Mouse (Mus musculus) olfactory bulb, adult 2 months (tissue): ENCODE measurements at regions not wholly inside any gene's neighbourhood (a gene's known extent, or its start where the extent isn't known, plus 50 kb on each side); places are given as distances from the start of the nearest gene placed in this dataset.

ENCODE experiments used
- CTCF ChIP-seq: fragments of 200-500 bp; IDR thresholded peaks from 2 replicates; pipeline ENCODE4 v1.5.1; 2012; ENCODE audit warnings: low read depth, mild to moderate bottlenecking, low read length, moderate library complexity; ENCODE audit not compliant: insufficient read depth
- POLR2A ChIP-seq: fragments of 200-500 bp; IDR thresholded peaks from 2 replicates; pipeline ENCODE4 v1.6.1; 2012; ENCODE audit warnings: mild to moderate bottlenecking, low read depth, low read length, moderate library complexity; ENCODE audit not compliant: insufficient read depth

DNA sequence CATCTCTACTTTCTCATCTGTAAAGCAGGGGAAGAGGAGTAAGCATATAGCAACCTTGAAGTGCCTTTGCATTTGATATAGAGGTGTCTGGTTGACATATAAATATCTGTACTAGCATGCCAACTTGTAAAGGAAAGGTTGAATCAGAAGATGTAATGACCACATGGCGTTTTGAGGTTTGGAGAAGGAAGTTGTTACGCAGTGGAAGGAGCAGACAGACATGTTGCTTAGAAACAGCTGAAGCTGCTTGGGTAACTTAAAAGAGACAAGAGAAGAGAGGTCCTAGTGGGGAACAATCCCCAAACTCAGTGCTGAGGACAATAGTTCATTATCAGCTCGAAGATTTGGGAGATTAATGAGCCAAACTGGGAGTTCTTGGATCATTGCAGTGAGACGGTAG lies 202.9 kb downstream of the Spry2 start:
- no peak for TF ChIP-seq POLR2A
- TF ChIP-seq CTCF, result no peak
